Mouse (Mus musculus) ES-E14 (cell line): ENCODE data around the gene Shank3. TPM values are rescaled to one million over a fixed set of nuclear protein-coding genes. Genes with fewer than 3 reads are reported as not detected.

Source experiments
- DNase-seq: peaks from one replicate; pipeline ENCODE4 v3.0.0-alpha.2; 2013; ENCODE audit warnings: low read depth, low spot score
- H3K27ac ChIP-seq: 2 replicates; pipeline ENCODE4 v1.5.1; 2012; ENCODE audit warnings: low read depth, mild to moderate bottlenecking, low read length, moderate library complexity, mixed read lengths; ENCODE audit not compliant: poor library complexity, insufficient read depth, severe bottlenecking
- H3K36me3 ChIP-seq: 2 replicates; pipeline ENCODE4 v1.6.1; 2012; ENCODE audit warnings: mild to moderate bottlenecking, low read length, moderate library complexity, mixed read lengths; ENCODE audit not compliant: control insufficient read depth, poor library complexity, insufficient read depth, severe bottlenecking
- H3K4me1 ChIP-seq, 2 experiments: fragments of 150-350 bp in 1 of 2; sonication (generic) in 1 of 2; 2 replicates each; pipeline ENCODE4 v1.6.1; 2012; ENCODE audit warnings: low read length in 2 of 2, mild to moderate bottlenecking in 1 of 2, mixed read lengths in 1 of 2; ENCODE audit not compliant: control insufficient read depth in 2 of 2, insufficient read depth in 2 of 2, poor library complexity in 1 of 2
- H3K4me3 ChIP-seq, 2 experiments: fragments of 150-350 bp in 1 of 2; sonication (generic) in 1 of 2; 2 replicates each; pipeline ENCODE4 v1.5.1; 2012; ENCODE audit warnings: low read length in 2 of 2, low read depth in 1 of 2, mild to moderate bottlenecking in 1 of 2, mixed read lengths in 1 of 2; ENCODE audit not compliant: insufficient read depth in 1 of 2, poor library complexity in 1 of 2, severe bottlenecking in 1 of 2
- H3K9ac ChIP-seq: 2 replicates; pipeline ENCODE4 v1.6.1; 2012; ENCODE audit warnings: low read depth, mild to moderate bottlenecking, low read length, mixed read lengths; ENCODE audit not compliant: poor library complexity, insufficient read depth, severe bottlenecking
- H3K9me3 ChIP-seq: fragments of 150-350 bp; sonication (generic); 2 replicates; pipeline ENCODE4 v1.6.1; 2012; ENCODE audit warnings: low read depth, mild to moderate bottlenecking, low read length; ENCODE audit not compliant: control insufficient read depth, insufficient read depth
- CHD2 ChIP-seq: IDR thresholded peaks from 2 replicates; pipeline ENCODE4 v1.6.1; 2014; ENCODE audit warnings: mild to moderate bottlenecking, low read depth, low read length, inconsistent platforms
- HCFC1 ChIP-seq: IDR thresholded peaks from 2 replicates; pipeline ENCODE4 v1.6.1; 2012; ENCODE audit warnings: low read length, inconsistent platforms, borderline replicate concordance; ENCODE audit not compliant: insufficient read depth
- MAFK ChIP-seq: IDR thresholded peaks from 2 replicates; pipeline ENCODE4 v1.6.1; 2014; ENCODE audit warnings: mild to moderate bottlenecking, low read depth, low read length, inconsistent platforms; ENCODE audit not compliant: insufficient read depth
- ZC3H11A ChIP-seq: IDR thresholded peaks from 2 replicates; pipeline ENCODE4 v1.6.1; 2012; ENCODE audit warnings: low read depth, mild to moderate bottlenecking, inconsistent platforms, low read length, borderline replicate concordance
- ZNF384 ChIP-seq: IDR thresholded peaks from 2 replicates; pipeline ENCODE4 v1.6.1; 2012; ENCODE audit warnings: low read depth, low read length, inconsistent platforms
- in situ Hi-C, 2 experiments: fragments of 600-800 bp; cut with MboI; formaldehyde crosslinking; loops; one replicate each; pipeline ENCODE4 v1.15.1; 2025; ENCODE audit warnings: low sequenced_read_pairs in 2 of 2, inconsistent platforms in 1 of 2; ENCODE audit not compliant: unreplicated experiment in 2 of 2
- total RNA-seq: library from RNA; depleted of rRNA; stranded (reverse); fragments of 300-350 nt; gene quantifications from 2 replicates; pipeline ENCODE4 v1.2.3, GENCODE M21; 2012; rRNA removed

Gene Shank3
- total RNA-seq, result 6.4 and 6.7 TPM in 2 replicates

- DNase-seq, result no peak
- H3K4me1 ChIP-seq, result peaks cover 3 to 20% of the 10 kb centered on the region in 2 experiments; a peak in 2 of 4 replicates
- no peaks in the 10 kb centered on the region for H3K9me3 ChIP-seq
- H3K36me3 ChIP-seq, result peaks cover 4% of the 10 kb centered on the region; the same call in 1 of the 2 replicates
- H3K27ac ChIP-seq, result no peak within 1 kb of the TSS
- in situ Hi-C loops, result no loop called here
- peak within 1 kb of the TSS; percentile 76 for H3K9ac ChIP-seq
- H3K4me3 ChIP-seq, result peak within 1 kb of the TSS; percentile 81 to 96
- TF ChIP-seq MAFK (no peak), CHD2 (no peak), ZNF384 (no peak), HCFC1 (no peak), ZC3H11A (no peak)
Measured at GRCm38 (mm10) chr15:89498961-89499688, at the start of gene Shank3. Shank3 (plus strand) TSS chr15:89499623.

GRCm38 (mm10) chr15:89452906-89453864 is 46.2 kb upstream of the Shank3 start:
- Histone ChIP-seq H3K9ac (no peak overlapping the region), H3K4me3 (peak overlapping the region; percentile 58 to 83), H3K36me3 (no peaks in the 10 kb centered on the region; the same call in 1 of the 2 replicates), H3K9me3 (no peaks in the 10 kb centered on the region), H3K27ac (no peak overlapping the region), H3K4me1 (peaks cover 0 to 9% of the 10 kb centered on the region in 2 experiments; a peak in 2 of 4 replicates)
- peak; percentile 75 for DNase-seq
- TF ChIP-seq HCFC1 (no peak), MAFK (peak; percentile 93)
- in situ Hi-C loops, result no loop called here

- peak within 1 kb of the TSS; percentile 58 to 83 for H3K4me3 ChIP-seq
- H3K27ac ChIP-seq, result no peak within 1 kb of the TSS
- in situ Hi-C loops, result no loop called here
- H3K9ac ChIP-seq, result peak within 1 kb of the TSS; percentile 60
- DNase-seq, result no peak
- peaks cover 4% of the 10 kb centered on the region; the same call in 1 of the 2 replicates for H3K36me3 ChIP-seq
- peaks cover 0 to 9% of the 10 kb centered on the region in 2 experiments; a peak in 2 of 4 replicates for H3K4me1 ChIP-seq
- no peaks in the 10 kb centered on the region for H3K9me3 ChIP-seq
- TF ChIP-seq HCFC1 (0 out of 2 replicates have a peak, but pooled peaks have one; percentile 50), ZC3H11A (no peak)
Measured at GRCm38 (mm10) chr15:89453865-89454478, 45.5 kb upstream of the Shank3 start, which contains the start of gene Mapk8ip2. Mapk8ip2 (plus strand) TSS chr15:89453913.

GRCm38 (mm10) chr15:89454857-89455256 is 44.6 kb upstream of the Shank3 start:
- in situ Hi-C loops, result no loop called here
- no peak for DNase-seq
- Histone ChIP-seq H3K36me3 (peaks cover 6% of the 10 kb centered on the region; the same call in 1 of the 2 replicates), H3K4me1 (peaks cover 0 to 9% of the 10 kb centered on the region in 2 experiments; a peak in 2 of 4 replicates), H3K27ac (no peak overlapping the region), H3K9me3 (no peaks in the 10 kb centered on the region), H3K9ac (no peak overlapping the region), H3K4me3 (no peak overlapping the region)
- TF ChIP-seq CHD2 (no peak), MAFK (no peak), ZC3H11A (no peak), ZNF384 (no peak)
